Mouse (Mus musculus) olfactory bulb, adult 2 months (tissue): Measurements from ENCODE around the gene Impg1. TPM values are rescaled to one million over a fixed set of nuclear protein-coding genes. Genes with fewer than 3 reads are reported as not detected.

ENCODE experiments used
- H3K27ac ChIP-seq: fragments of 200-500 bp; 2 replicates; pipeline ENCODE4 v1.5.1; 2012; ENCODE audit warnings: low read depth, low read length; ENCODE audit not compliant: insufficient read depth
- H3K4me1 ChIP-seq: fragments of 200-500 bp; 2 replicates; pipeline ENCODE4 v1.6.1; 2012; ENCODE audit warnings: low read length; ENCODE audit not compliant: control insufficient read depth, insufficient read depth
- H3K4me3 ChIP-seq: fragments of 200-500 bp; 2 replicates; pipeline ENCODE4 v1.5.1; 2012; ENCODE audit warnings: mild to moderate bottlenecking, low read depth, low read length, moderate library complexity; ENCODE audit not compliant: insufficient read depth
- CTCF ChIP-seq: fragments of 200-500 bp; IDR thresholded peaks from 2 replicates; pipeline ENCODE4 v1.5.1; 2012; ENCODE audit warnings: low read depth, mild to moderate bottlenecking, low read length, moderate library complexity; ENCODE audit not compliant: insufficient read depth
- POLR2A ChIP-seq: fragments of 200-500 bp; IDR thresholded peaks from 2 replicates; pipeline ENCODE4 v1.6.1; 2012; ENCODE audit warnings: mild to moderate bottlenecking, low read depth, low read length, moderate library complexity; ENCODE audit not compliant: insufficient read depth
- WGBS: fragments of 180-500 bp; shearing (Covaris S2); methylation state at CpG from one replicate; pipeline ENCODE4 v1.1.7; 2018; 5-methylcytosine and 5-hydroxymethylcytosine counted together
- polyA plus RNA-seq: library from polyadenylated mRNA; stranded (reverse); fragments of >200 nt; gene quantifications from 2 replicates; pipeline ENCODE4 v1.2.4, GENCODE M21; 2012; ENCODE audit warnings: low replicate concordance; ENCODE audit not compliant: missing spikeins, insufficient read depth, insufficient read length

Impg1 gene
- not detected in 2 replicates for polyA plus RNA-seq

- WGBS, result 67% methylated on average over 6 of the region's 6 CpGs
- Histone ChIP-seq H3K4me3 (no peak within 1 kb of the TSS), H3K27ac (no peak within 1 kb of the TSS), H3K4me1 (no peaks in the 10 kb centered on the region)
- TF ChIP-seq POLR2A (no peak), CTCF (no peak)
Observed at GRCm38 (mm10) chr9:80465381-80465780, at the start of gene Impg1. Impg1 (minus strand) TSS chr9:80465481.

GRCm38 (mm10) chr9:80509464-80510153 is 44.3 kb upstream of the Impg1 start:
- Histone ChIP-seq H3K27ac (no peak overlapping the region), H3K4me1 (no peaks in the 10 kb centered on the region), H3K4me3 (no peak overlapping the region)
- TF ChIP-seq POLR2A, result no peak
- TF ChIP-seq CTCF, result no peak
- WGBS, result 93% methylated on average over 7 of the region's 7 CpGs

- Histone ChIP-seq H3K4me1 (no peaks in the 10 kb centered on the region), H3K27ac (no peak overlapping the region), H3K4me3 (no peak overlapping the region)
- TF ChIP-seq CTCF (no peak), POLR2A (no peak)
- 51% methylated on average over 2 of the region's 2 CpGs for WGBS
Observed at GRCm38 (mm10) chr9:80504496-80505012, 39.3 kb upstream of the Impg1 start.

- Histone ChIP-seq H3K27ac (no peak overlapping the region), H3K4me3 (no peak overlapping the region), H3K4me1 (no peaks in the 10 kb centered on the region)
- WGBS, result 83% methylated on average over 4 of the region's 4 CpGs
- TF ChIP-seq POLR2A, result no peak
- no peak for TF ChIP-seq CTCF
Observed at GRCm38 (mm10) chr9:80491591-80491990, 26.3 kb upstream of the Impg1 start.

- Histone ChIP-seq H3K4me3 (no peak overlapping the region), H3K27ac (no peak overlapping the region), H3K4me1 (no peaks in the 10 kb centered on the region)
- 79% methylated on average over 4 of the region's 4 CpGs for WGBS
- TF ChIP-seq CTCF (no peak), POLR2A (no peak)
Observed at GRCm38 (mm10) chr9:80460420-80460819, 4.9 kb downstream of the Impg1 start.

GRCm38 (mm10) chr9:80450467-80451261 is 14.6 kb downstream of the Impg1 start:
- 39% methylated on average over 3 of the region's 3 CpGs for WGBS
- no peak overlapping the region for H3K27ac ChIP-seq
- TF ChIP-seq CTCF, result no peak
- H3K4me3 ChIP-seq, result no peak overlapping the region
- H3K4me1 ChIP-seq, result no peaks in the 10 kb centered on the region

GRCm38 (mm10) chr9:80441096-80441710 is 24.1 kb downstream of the Impg1 start:
- Histone ChIP-seq H3K27ac (no peak overlapping the region), H3K4me3 (no peak overlapping the region), H3K4me1 (no peaks in the 10 kb centered on the region)
- TF ChIP-seq CTCF, result no peak
- no peak for TF ChIP-seq POLR2A
- 53% methylated on average over 5 of the region's 5 CpGs for WGBS

GRCm38 (mm10) chr9:80391404-80391803 is 73.9 kb downstream of the Impg1 start:
- 49% methylated on average over 3 of the region's 3 CpGs for WGBS

GRCm38 (mm10) chr9:80391002-80391401 is 74.3 kb downstream of the Impg1 start:
- WGBS, result 21% methylated on average over 5 of the region's 5 CpGs
- Histone ChIP-seq H3K4me3 (no peak overlapping the region), H3K4me1 (no peaks in the 10 kb centered on the region; the same call in 1 of the 2 replicates), H3K27ac (no peak overlapping the region)
- TF ChIP-seq CTCF, result no peak

More at GRCm38 (mm10) chr9:80391404-80391803, 73.9 kb downstream of the Impg1 start:
- no peak overlapping the region for H3K4me3 ChIP-seq
- H3K4me1 ChIP-seq, result no peaks in the 10 kb centered on the region; the same call in 1 of the 2 replicates
- no peak overlapping the region for H3K27ac ChIP-seq
- TF ChIP-seq CTCF (no peak), POLR2A (no peak)

GRCm38 (mm10) chr9:80387890-80388289 is 77.4 kb downstream of the Impg1 start:
- 76% methylated on average over 3 of the region's 3 CpGs for WGBS
- Histone ChIP-seq H3K4me3 (no peak overlapping the region), H3K4me1 (no peaks in the 10 kb centered on the region; the same call in 1 of the 2 replicates), H3K27ac (no peak overlapping the region)
- no peak for TF ChIP-seq CTCF
- no peak for TF ChIP-seq POLR2A
